Comparison of ENCODE assay signal across 16 mouse cellular contexts in genomic region chr4:10727894-10728293, GRCm38 (mm10).
DNase-seq lines count a peak whose midpoint lies in the region; ATAC-seq and TF ChIP-seq lines count a peak whose summit lies in the region.
"Had no signal": no experiment of that assay in that cellular context is flagged by ENCODE, and none has a peak within 500 bp of the region (broad histone marks: within the 10 kb centered on the region; RNA-seq: fewer than 3 reads in every experiment).

No protein-coding gene starts in this region.

- no peak for TF ChIP-seq EP300 in lung, postnatal 0 days (IDR thresholded peaks at IDR 0.05)

- no peak overlapping the region for H3K27ac ChIP-seq in forebrain, embryonic 14.5 days (ENCODE audit: low read depth, low read length)
- no peak overlapping the region for H3K27ac ChIP-seq in forebrain, embryonic 12.5 days
- no peak overlapping the region for H3K27ac ChIP-seq in lung, postnatal 0 days (ENCODE audit: low read length)
- no peak overlapping the region for H3K27ac ChIP-seq in limb, embryonic 13.5 days
- H3K27ac ChIP-seq: hindbrain, embryonic 14.5 days; lung, embryonic 15.5 days; midbrain, embryonic 10.5 days had no signal

- H3K9ac ChIP-seq in forebrain, embryonic 14.5 days (ENCODE audit: low read length) = no peak overlapping the region
- H3K9ac ChIP-seq in forebrain, embryonic 12.5 days = no peak overlapping the region
- no peak overlapping the region for H3K9ac ChIP-seq in lung, postnatal 0 days (replicated peaks; ENCODE audit: low read depth)
- H3K9ac ChIP-seq in limb, embryonic 13.5 days = no peak overlapping the region
- H3K9ac ChIP-seq: hindbrain, embryonic 14.5 days; lung, embryonic 15.5 days had no signal

- no peak; the same call in 1 of the 2 replicates for ATAC-seq in forebrain, embryonic 14.5 days
- ATAC-seq in forebrain, embryonic 12.5 days (ENCODE audit: low FRiP score) = no peak
- peak; percentile 19; the same call in 1 of the 2 replicates for ATAC-seq in lung, postnatal 0 days
- ATAC-seq in limb, embryonic 13.5 days (ENCODE audit: low FRiP score, low read depth) = peak; percentile 66

- no peaks in the 10 kb centered on the region for H3K4me1 ChIP-seq in forebrain, embryonic 14.5 days (ENCODE audit: control insufficient read depth, insufficient read depth, low read length)
- H3K4me1 ChIP-seq in forebrain, embryonic 12.5 days = no peaks in the 10 kb centered on the region
- no peaks in the 10 kb centered on the region for H3K4me1 ChIP-seq in lung, postnatal 0 days (ENCODE audit: insufficient read depth, low read depth, low read length)
- H3K4me1 ChIP-seq in limb, embryonic 13.5 days = peaks cover 8% of the 10 kb centered on the region
- H3K4me1 ChIP-seq: lung, embryonic 15.5 days; midbrain, embryonic 10.5 days had no signal

- H3K4me2 ChIP-seq in forebrain, embryonic 14.5 days (ENCODE audit: low read length) = no peak overlapping the region
- H3K4me2 ChIP-seq in forebrain, embryonic 12.5 days = no peak overlapping the region
- no peak overlapping the region for H3K4me2 ChIP-seq in lung, postnatal 0 days (replicated peaks; ENCODE audit: low read depth, low read length)
- H3K4me2 ChIP-seq in limb, embryonic 13.5 days (replicated peaks) = no peak overlapping the region
- H3K4me2 ChIP-seq: hindbrain, embryonic 14.5 days; lung, embryonic 15.5 days had no signal

- H3K4me3 ChIP-seq in forebrain, embryonic 14.5 days (ENCODE audit: low read depth, low read length) = no peak overlapping the region
- no peak overlapping the region for H3K4me3 ChIP-seq in forebrain, embryonic 12.5 days (replicated peaks)
- H3K4me3 ChIP-seq in lung, postnatal 0 days (ENCODE audit: low read depth, low read length) = no peak overlapping the region
- H3K4me3 ChIP-seq in limb, embryonic 13.5 days = no peak overlapping the region
- H3K4me3 ChIP-seq: lung, embryonic 15.5 days; midbrain, embryonic 10.5 days; myocyte had no signal

- H3K27me3 ChIP-seq in forebrain, embryonic 14.5 days (replicated peaks; ENCODE audit: control insufficient read depth, insufficient read depth, low read length) = no peaks in the 10 kb centered on the region
- H3K27me3 ChIP-seq in forebrain, embryonic 12.5 days = no peaks in the 10 kb centered on the region
- no peaks in the 10 kb centered on the region for H3K27me3 ChIP-seq in lung, postnatal 0 days (replicated peaks; ENCODE audit: insufficient read depth, low read length)
- no peaks in the 10 kb centered on the region for H3K27me3 ChIP-seq in limb, embryonic 13.5 days
- H3K27me3 ChIP-seq: lung, embryonic 15.5 days had no signal

- peak; percentile 36 for DNase-seq in forebrain, embryonic 14.5 days (ENCODE audit: low spot score)
- DNase-seq in heart, postnatal 14 days = peak; percentile 3
- no peak for DNase-seq in heart, postnatal 25 days (ENCODE audit: low spot score)
- peak; percentile 9 for DNase-seq in lung, postnatal 0 days (ENCODE audit: low spot score)
- no peak for DNase-seq in lung, postnatal 10 days
- DNase-seq in frontal cortex, postnatal 14 days (ENCODE audit: low spot score in 2 of 2) = no peak
- DNase-seq: adrenal gland, adult 2 months; B cell, adult 2 months; right cerebral cortex, postnatal 14 days; thymus, adult 2 months had no signal

- WGBS in forebrain, embryonic 14.5 days = 67% methylated on average over 3 of the region's 3 CpGs
- 80% methylated on average over 3 of the region's 3 CpGs for whole genome bisulfite sequencing in forebrain, embryonic 12.5 days
- WGBS in lung, postnatal 0 days = 58% methylated on average over 3 of the region's 3 CpGs
- 52% methylated on average over 3 of the region's 3 CpGs for WGBS in limb, embryonic 13.5 days

- TF ChIP-seq CTCF in lung, postnatal 0 days (IDR thresholded peaks at IDR 0.05) = no peak

- intact Hi-C loops in heart, postnatal 14 days (cut with DNase I) = no loop called here
- intact Hi-C loops in heart, postnatal 25 days (cut with DNase I) = no loop called here

- H3K9me3 ChIP-seq in forebrain, embryonic 14.5 days (replicated peaks; ENCODE audit: control insufficient read depth, low read length) = no peaks in the 10 kb centered on the region
- H3K9me3 ChIP-seq in forebrain, embryonic 12.5 days = no peaks in the 10 kb centered on the region
- no peaks in the 10 kb centered on the region for H3K9me3 ChIP-seq in lung, postnatal 0 days (ENCODE audit: low read length)
- no peaks in the 10 kb centered on the region for H3K9me3 ChIP-seq in limb, embryonic 13.5 days
- H3K9me3 ChIP-seq: lung, embryonic 15.5 days; midbrain, embryonic 10.5 days had no signal

- no peaks in the 10 kb centered on the region for H3K36me3 ChIP-seq in forebrain, embryonic 14.5 days (ENCODE audit: control insufficient read depth, insufficient read depth, low read length)
- H3K36me3 ChIP-seq in forebrain, embryonic 12.5 days (replicated peaks) = no peaks in the 10 kb centered on the region
- no peaks in the 10 kb centered on the region for H3K36me3 ChIP-seq in lung, postnatal 0 days (ENCODE audit: insufficient read depth, low read length)
- no peaks in the 10 kb centered on the region for H3K36me3 ChIP-seq in limb, embryonic 13.5 days
- H3K36me3 ChIP-seq: lung, embryonic 15.5 days; midbrain, embryonic 10.5 days had no signal

Comparison
In these comparisons a context has a peak if more than half of its experiments do, and no peak if none do; other contexts are left out.
1. DNase-seq: peak in forebrain, embryonic 14.5 days (single experiment), heart, postnatal 14 days (2 of 2) and lung, postnatal 0 days (single experiment); none in heart, postnatal 25 days (single experiment), lung, postnatal 10 days (single experiment) and frontal cortex, postnatal 14 days (0 of 2).
2. ATAC-seq: peak in lung, postnatal 0 days (single experiment) and limb, embryonic 13.5 days (single experiment); none in forebrain, embryonic 14.5 days (single experiment) and forebrain, embryonic 12.5 days (single experiment).